ENCODE assay signal across 20 mouse cellular contexts in genomic region chr1:76920634-76921033, GRCm38 (mm10).
DNase-seq lines count a peak whose midpoint lies in the region; ATAC-seq and TF ChIP-seq lines count a peak whose summit lies in the region.
"Had no signal": no experiment of that assay in that cellular context is flagged by ENCODE, and none has a peak within 500 bp of the region (broad histone marks: within the 10 kb centered on the region; RNA-seq: fewer than 3 reads in every experiment).

No protein-coding gene starts in this region.

- no peaks in the 10 kb centered on the region for H3K36me3 ChIP-seq in kidney, postnatal 0 days (ENCODE audit: insufficient read depth, low read length)
- H3K36me3 ChIP-seq in kidney, adult 2 months (ENCODE audit: control insufficient read depth, insufficient read depth, low read length): no peaks in the 10 kb centered on the region
- H3K36me3 ChIP-seq in CH12.LX (replicated peaks in 1 of 2; ENCODE audit: control insufficient read depth in 1 of 2, insufficient read depth in 1 of 2, low read length in 1 of 2): no peaks in the 10 kb centered on the region
- H3K36me3 ChIP-seq: embryonic facial prominence, embryonic 13.5 days; forebrain, embryonic 12.5 days; hindbrain, embryonic 12.5 days had no signal

- no peak overlapping the region for H3K9ac ChIP-seq in kidney, postnatal 0 days (ENCODE audit: low read depth, low read length)
- H3K9ac ChIP-seq in CH12.LX (ENCODE audit: insufficient read depth, low read depth): no peak overlapping the region
- H3K9ac ChIP-seq: embryonic facial prominence, embryonic 13.5 days; forebrain, embryonic 12.5 days; hindbrain, embryonic 12.5 days had no signal

- no peaks in the 10 kb centered on the region for H3K79me2 ChIP-seq in CH12.LX (replicated peaks; ENCODE audit: control insufficient read depth, extremely low read depth, insufficient read depth, poor library complexity, severe bottlenecking)

- no peak overlapping the region for H3K4me3 ChIP-seq in kidney, postnatal 0 days (replicated peaks; ENCODE audit: low read depth, low read length)
- H3K4me3 ChIP-seq in kidney, adult 2 months (ENCODE audit: insufficient read depth, low read depth, low read length): no peak overlapping the region
- H3K4me3 ChIP-seq in CH12.LX (replicated peaks in 1 of 3; ENCODE audit: low read depth in 2 of 3, low read length in 2 of 3, poor library complexity in 1 of 3): peak overlapping the region in 1 of 3 experiments; percentile 36
- H3K4me3 ChIP-seq: embryonic facial prominence, embryonic 13.5 days; forebrain, embryonic 12.5 days; hindbrain, embryonic 12.5 days had no signal

- DNase-seq in heart, adult 8-10 months (ENCODE audit: low spot score): peak; percentile 19
- DNase-seq in heart, postnatal 10 days: no peak
- DNase-seq in kidney, postnatal 0 days (ENCODE audit: low spot score): no peak
- DNase-seq in kidney, adult 2 months: no peak
- peak; percentile 72 for DNase-seq in CH12.LX (ENCODE audit: extremely low read depth)
- DNase-seq in left cerebral cortex, postnatal 36 days (ENCODE audit: low spot score in 2 of 2): no peak
- DNase-seq: adrenal gland, adult 2 months; adrenal gland, postnatal 25 days; cerebellum, adult 18-20 months; cerebellum, adult 9-11 months; cerebellum, postnatal 36 days; gastrocnemius, postnatal 25 days; heart, postnatal 4 days; kidney, adult 18-20 months had no signal

- peak; percentile 0; the same call in 1 of the 2 replicates for TF ChIP-seq RAD21 in CH12.LX (IDR thresholded peaks at IDR 0.05; ENCODE audit: low read depth, low read length)

- in situ Hi-C loops in CH12.LX (cut with MboI; ENCODE audit: low pct_ligation_motif_present, low pct_unique_long_range_greater_than_20kb, low sequenced_read_pairs): no loop called here

- intact Hi-C loops in heart, postnatal 10 days (cut with DNase I): loop anchor here (5.0 kb wide), 1 partner anchor 597 kb away; the partner anchor contains the start of gene Epha4
- intact Hi-C loops in left cerebral cortex, postnatal 36 days (cut with DNase I): no loop called here

- no peak for ATAC-seq in kidney, postnatal 0 days (replicated peaks; ENCODE audit: low FRiP score, low read depth)
- ATAC-seq: forebrain, embryonic 16.5 days; hindbrain, embryonic 16.5 days; inflammation-experienced regulatory T-cells, adult 6 months had no signal

- no peak overlapping the region for H3K27ac ChIP-seq in kidney, postnatal 0 days
- H3K27ac ChIP-seq in kidney, adult 2 months (ENCODE audit: insufficient read depth, low read depth, low read length): no peak overlapping the region
- no peak overlapping the region for H3K27ac ChIP-seq in CH12.LX (ENCODE audit: insufficient read depth, low read depth)
- H3K27ac ChIP-seq: embryonic facial prominence, embryonic 13.5 days; forebrain, embryonic 12.5 days; hindbrain, embryonic 12.5 days had no signal

- no peak overlapping the region for H3K4me2 ChIP-seq in kidney, postnatal 0 days (ENCODE audit: low read length)
- H3K4me2 ChIP-seq in CH12.LX (ENCODE audit: insufficient read depth, low read depth, poor library complexity, severe bottlenecking): no peak overlapping the region
- H3K4me2 ChIP-seq: embryonic facial prominence, embryonic 13.5 days; forebrain, embryonic 12.5 days; hindbrain, embryonic 12.5 days had no signal

- no peaks in the 10 kb centered on the region for H3K4me1 ChIP-seq in kidney, postnatal 0 days (replicated peaks; ENCODE audit: insufficient read depth, low read length)
- no peaks in the 10 kb centered on the region for H3K4me1 ChIP-seq in kidney, adult 2 months (ENCODE audit: control insufficient read depth, insufficient read depth, low read length)
- H3K4me1 ChIP-seq in CH12.LX (ENCODE audit: control insufficient read depth in 1 of 2, insufficient read depth in 2 of 2): peaks cover 0 to 32% of the 10 kb centered on the region in 2 experiments; a peak in 1 of 4 replicates
- H3K4me1 ChIP-seq: embryonic facial prominence, embryonic 13.5 days; hindbrain, embryonic 12.5 days had no signal

- TF ChIP-seq CTCF in kidney, postnatal 0 days (IDR thresholded peaks at IDR 0.05; ENCODE audit: low read depth): peak; percentile 30; the same call in 1 of the 2 replicates
- TF ChIP-seq CTCF in kidney, adult 2 months (conservative IDR thresholded peaks at IDR 0.05; ENCODE audit: insufficient read depth, insufficient read length, low read depth, low read length): no peak
- TF ChIP-seq CTCF in CH12.LX (conservative IDR thresholded peaks at IDR 0.05 in 1 of 2, IDR thresholded peaks at IDR 0.05 in 1 of 2; ENCODE audit: low read depth in 2 of 2, low read length in 2 of 2): peak in 1 of 2 experiments; percentile 18; a peak in 2 of 4 replicates

- no peak for TF ChIP-seq EP300 in CH12.LX (IDR thresholded peaks at IDR 0.05; ENCODE audit: low read length)

- H3K27me3 ChIP-seq in kidney, postnatal 0 days (ENCODE audit: insufficient read depth, low read length): no peaks in the 10 kb centered on the region
- no peaks in the 10 kb centered on the region for H3K27me3 ChIP-seq in kidney, adult 2 months (replicated peaks; ENCODE audit: control insufficient read depth, insufficient read depth, low read length)
- no peaks in the 10 kb centered on the region for H3K27me3 ChIP-seq in CH12.LX (replicated peaks)
- H3K27me3 ChIP-seq: embryonic facial prominence, embryonic 13.5 days; forebrain, embryonic 12.5 days; hindbrain, embryonic 12.5 days had no signal

- TF ChIP-seq POLR2A in kidney, adult 2 months (IDR thresholded peaks at IDR 0.05; ENCODE audit: low read depth, low read length): no peak
- TF ChIP-seq POLR2A in CH12.LX (IDR thresholded peaks at IDR 0.05; ENCODE audit: low read depth, low read length): no peak

- dilution Hi-C loops in CH12.LX (cut with MboI; ENCODE audit: extremely low pct_ligation_motif_present, extremely low pct_unique_long_range_greater_than_20kb, low sequenced_read_pairs): no loop called here

- no peaks in the 10 kb centered on the region for H3K9me3 ChIP-seq in kidney, postnatal 0 days (replicated peaks; ENCODE audit: low read length)
- H3K9me3 ChIP-seq in CH12.LX (replicated peaks; ENCODE audit: low read length): no peaks in the 10 kb centered on the region
- H3K9me3 ChIP-seq: embryonic facial prominence, embryonic 13.5 days; forebrain, embryonic 12.5 days; hindbrain, embryonic 12.5 days had no signal

TF ChIP-seq in CH12.LX, 34 proteins besides CTCF, POLR2A, EP300 and RAD21:
- TF ChIP-seq JUND (conservative IDR thresholded peaks at IDR 0.05; ENCODE audit: low read depth, low read length): no peak
- TF ChIP-seq ZC3H11A (IDR thresholded peaks at IDR 0.05; ENCODE audit: low read depth, low read length): no peak
- TF ChIP-seq ELF1 (IDR thresholded peaks at IDR 0.05; ENCODE audit: low read depth, low read length): no peak

Comparison
In these comparisons a context has a peak if more than half of its experiments do, and no peak if none do; other contexts are left out.
1. DNase-seq: peak in heart, adult 8-10 months (single experiment) and CH12.LX (single experiment); none in heart, postnatal 10 days (0 of 2), kidney, postnatal 0 days (single experiment), kidney, adult 2 months (single experiment) and left cerebral cortex, postnatal 36 days (0 of 2).